Mouse (Mus musculus): ENCODE results near the gene Pfdn6. TPM values are rescaled to one million over a fixed set of nuclear protein-coding genes. Genes with fewer than 3 reads are reported as not detected.
"Not testable (repeated sequence)": the region's sequence is repeated elsewhere in the genome, so short reads cannot be mapped to it uniquely, and the experiment has no call there.

Gene Pfdn6
- polyA plus RNA-seq, 1 experiment from 2014 or later: 110 TPM

DNA sequence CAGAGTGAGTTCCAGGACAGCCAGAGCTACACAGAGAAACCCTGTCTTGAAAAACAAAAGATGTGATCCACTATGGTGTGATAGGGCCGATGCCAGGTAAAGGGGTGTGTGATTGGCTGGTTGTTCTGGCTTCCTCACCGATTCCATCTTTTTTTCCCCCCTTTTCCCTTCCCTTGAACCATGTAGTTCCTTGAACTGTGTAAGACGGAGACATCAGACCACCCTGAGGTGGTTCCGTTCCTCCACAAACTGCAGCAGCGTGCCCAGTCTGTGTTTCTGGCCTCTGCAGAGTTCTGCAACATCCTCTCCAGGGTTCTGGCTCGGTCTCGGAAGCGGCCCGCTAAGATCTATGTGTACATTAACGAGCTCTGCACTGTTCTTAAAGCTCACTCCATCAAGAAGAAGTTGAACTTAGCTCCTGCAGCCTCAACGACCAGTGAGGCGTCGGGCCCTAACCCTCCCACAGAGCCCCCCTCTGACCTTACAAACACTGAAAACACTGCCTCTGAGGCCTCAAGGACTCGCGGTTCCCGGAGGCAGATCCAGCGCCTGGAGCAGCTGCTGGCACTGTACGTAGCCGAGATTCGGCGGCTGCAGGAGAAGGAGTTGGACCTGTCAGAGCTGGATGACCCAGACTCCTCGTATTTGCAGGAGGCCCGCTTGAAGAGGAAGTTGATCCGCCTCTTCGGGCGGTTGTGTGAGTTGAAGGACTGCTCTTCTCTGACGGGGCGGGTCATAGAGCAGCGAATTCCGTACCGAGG is 28.9 kb downstream of the Pfdn6 start:
- no peak overlapping the region for H3K4me2 ChIP-seq (ENCODE audit: low read length)

GRCm38 (mm10) chr17:33910346-33911051 is 29.6 kb downstream of the Pfdn6 start:
- peak overlapping the region in 1 of 2 experiments; percentile 92; a peak in 1 of 4 replicates for H3K27ac ChIP-seq (replicated peaks in 1 of 2; ENCODE audit: control insufficient read depth in 1 of 2, insufficient read depth in 1 of 2, low read depth in 2 of 2, low read length in 2 of 2)
- no peaks in the 10 kb centered on the region for H3K27me3 ChIP-seq (ENCODE audit: control insufficient read depth, insufficient read depth, low read length)
- peak overlapping the region; percentile 93 for H3K4me2 ChIP-seq (ENCODE audit: low read length)
- H3K9me3 ChIP-seq (ENCODE audit: control insufficient read depth, low read length): no peaks in the 10 kb centered on the region
- peak overlapping the region; percentile 59 to 85 for H3K4me3 ChIP-seq (ENCODE audit: control insufficient read depth in 1 of 2, insufficient read depth in 1 of 2, low read depth in 1 of 2, low read length in 2 of 2)
- H3K4me1 ChIP-seq (ENCODE audit: control insufficient read depth in 2 of 2, insufficient read depth in 2 of 2, low read length in 2 of 2): peaks cover 7 to 19% of the 10 kb centered on the region in 2 experiments; a peak in 2 of 4 replicates
- ATAC-seq (ENCODE audit: insufficient number of reproducible peaks, insufficient read depth, low FRiP score, low read depth): no peak
- H3K9ac ChIP-seq (ENCODE audit: low read length): peak overlapping the region; percentile 93
- WGBS: 49% methylated on average over 11 of the region's 11 CpGs
- H3K36me3 ChIP-seq (ENCODE audit: control insufficient read depth, insufficient read depth, low read length): peaks cover 47% of the 10 kb centered on the region

More for the DNA sequence above, 28.9 kb downstream of the Pfdn6 start:
- H3K4me1 ChIP-seq (ENCODE audit: control insufficient read depth in 2 of 2, insufficient read depth in 2 of 2, low read length in 2 of 2): peaks cover 7 to 19% of the 10 kb centered on the region in 2 experiments; a peak in 2 of 4 replicates
- H3K9me3 ChIP-seq (ENCODE audit: control insufficient read depth, low read length): no peaks in the 10 kb centered on the region
- H3K36me3 ChIP-seq (ENCODE audit: control insufficient read depth, insufficient read depth, low read length): peaks cover 47% of the 10 kb centered on the region
- no peak overlapping the region for H3K4me3 ChIP-seq (ENCODE audit: control insufficient read depth in 1 of 2, insufficient read depth in 1 of 2, low read depth in 1 of 2, low read length in 2 of 2)
- H3K27me3 ChIP-seq (ENCODE audit: control insufficient read depth, insufficient read depth, low read length): no peaks in the 10 kb centered on the region
- no peak for ATAC-seq (ENCODE audit: insufficient number of reproducible peaks, insufficient read depth, low FRiP score, low read depth)
- 89% methylated on average over 31 of the region's 31 CpGs for WGBS
- no peak overlapping the region for H3K9ac ChIP-seq (ENCODE audit: low read length)
- H3K27ac ChIP-seq (replicated peaks in 1 of 2; ENCODE audit: control insufficient read depth in 1 of 2, insufficient read depth in 1 of 2, low read depth in 2 of 2, low read length in 2 of 2): no peak overlapping the region

DNA sequence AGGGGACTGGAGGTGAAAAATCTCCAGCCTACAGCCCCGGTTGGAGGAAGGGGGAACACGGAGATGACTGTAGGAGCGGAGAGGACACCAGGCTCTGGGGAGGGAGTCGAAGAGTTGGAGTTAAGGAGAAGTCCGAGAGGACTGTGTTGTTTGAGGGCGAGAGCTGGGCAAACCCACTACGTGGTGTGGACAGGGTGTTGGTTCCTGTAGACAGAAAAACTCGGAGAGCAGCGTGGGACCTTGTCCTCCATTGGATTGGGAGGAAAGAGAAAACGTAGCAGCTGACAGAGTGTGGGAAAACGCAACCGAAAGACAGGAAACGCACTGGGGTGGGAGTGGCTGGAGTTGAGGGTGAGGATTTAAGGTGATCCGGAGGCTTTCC is 30.3 kb downstream of the Pfdn6 start:
- Histone ChIP-seq H3K4me1 (ENCODE audit: control insufficient read depth in 2 of 2, insufficient read depth in 2 of 2, low read length in 2 of 2) (peaks cover 5 to 15% of the 10 kb centered on the region in 2 experiments; a peak in 2 of 4 replicates), H3K27me3 (ENCODE audit: control insufficient read depth, insufficient read depth, low read length) (no peaks in the 10 kb centered on the region), H3K9ac (ENCODE audit: low read length) (peak overlapping the region; percentile 93), H3K9me3 (ENCODE audit: control insufficient read depth, low read length) (no peaks in the 10 kb centered on the region), H3K36me3 (ENCODE audit: control insufficient read depth, insufficient read depth, low read length) (peaks cover 43% of the 10 kb centered on the region), H3K27ac (replicated peaks in 1 of 2; ENCODE audit: control insufficient read depth in 1 of 2, insufficient read depth in 1 of 2, low read depth in 2 of 2, low read length in 2 of 2) (peak overlapping the region; percentile 43 to 92), H3K4me3 (ENCODE audit: control insufficient read depth in 1 of 2, insufficient read depth in 1 of 2, low read depth in 1 of 2, low read length in 2 of 2) (peak overlapping the region; percentile 59 to 85), H3K4me2 (ENCODE audit: low read length) (peak overlapping the region; percentile 93)
- peak; percentile 0; the same call in 1 of the 2 replicates for ATAC-seq (ENCODE audit: insufficient number of reproducible peaks, insufficient read depth, low FRiP score, low read depth)
- under 1% methylated on average over 14 of the region's 14 CpGs for WGBS

GRCm38 (mm10) chr17:33909077-33909868 is 30.9 kb downstream of the Pfdn6 start, which contains the start of gene Daxx:
Gene Daxx (plus strand): TSS chr17:33909414.
- 1% methylated on average over 68 of the region's 68 CpGs for WGBS
- Histone ChIP-seq H3K27me3 (ENCODE audit: control insufficient read depth, insufficient read depth, low read length) (no peaks in the 10 kb centered on the region), H3K4me3 (ENCODE audit: control insufficient read depth in 1 of 2, insufficient read depth in 1 of 2, low read depth in 1 of 2, low read length in 2 of 2) (peak within 1 kb of the TSS; percentile 59 to 85), H3K27ac (replicated peaks in 1 of 2; ENCODE audit: control insufficient read depth in 1 of 2, insufficient read depth in 1 of 2, low read depth in 2 of 2, low read length in 2 of 2) (peak within 1 kb of the TSS; percentile 43 to 92), H3K9ac (ENCODE audit: low read length) (peak within 1 kb of the TSS; percentile 93), H3K4me1 (ENCODE audit: control insufficient read depth in 2 of 2, insufficient read depth in 2 of 2, low read length in 2 of 2) (peaks cover 5 to 13% of the 10 kb centered on the region in 2 experiments; a peak in 2 of 4 replicates), H3K9me3 (ENCODE audit: control insufficient read depth, low read length) (no peaks in the 10 kb centered on the region), H3K4me2 (ENCODE audit: low read length) (peak within 1 kb of the TSS; percentile 93), H3K36me3 (ENCODE audit: control insufficient read depth, insufficient read depth, low read length) (peaks cover 37% of the 10 kb centered on the region)
- peak; percentile 95 for ATAC-seq (ENCODE audit: insufficient number of reproducible peaks, insufficient read depth, low FRiP score, low read depth)

DNA sequence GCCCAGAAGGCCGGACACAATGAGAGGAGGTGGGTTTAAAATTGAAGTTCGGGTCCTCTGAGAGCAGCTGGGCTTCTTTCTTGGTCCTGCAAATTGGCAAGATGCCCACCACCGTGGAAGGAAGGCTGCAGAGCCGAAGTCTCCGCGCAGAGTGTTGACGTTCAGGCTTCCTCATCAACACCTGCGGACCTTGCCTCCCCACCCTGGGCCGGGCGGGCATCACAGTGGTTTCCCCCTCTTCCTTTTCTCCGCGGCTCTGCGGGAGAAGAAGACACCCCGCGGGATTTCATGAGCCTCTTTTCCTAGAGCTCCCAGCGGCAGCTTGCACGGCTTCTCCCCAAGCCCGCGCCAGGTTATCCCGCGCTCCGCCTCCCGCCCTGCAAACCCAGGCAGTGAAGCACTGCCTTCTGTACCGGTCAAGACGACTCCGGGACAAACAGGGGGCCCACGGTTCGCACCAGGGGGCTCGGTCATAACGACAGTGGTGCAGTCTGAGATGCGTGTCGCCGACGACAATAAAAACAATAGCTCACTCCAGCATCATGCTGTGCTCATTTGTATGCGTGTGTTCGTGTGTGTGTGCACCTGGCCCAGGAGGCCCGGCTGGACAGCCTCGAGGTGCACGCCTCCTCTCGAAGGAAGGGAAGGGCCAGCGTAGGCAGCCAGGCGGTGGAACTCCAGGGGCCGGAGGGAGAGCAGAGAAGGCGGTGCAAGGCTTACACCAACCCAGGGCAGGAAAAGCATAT is 31.6 kb downstream of the Pfdn6 start:
- Histone ChIP-seq H3K4me2 (ENCODE audit: low read length) (peak overlapping the region; percentile 93), H3K4me3 (ENCODE audit: control insufficient read depth in 1 of 2, insufficient read depth in 1 of 2, low read depth in 1 of 2, low read length in 2 of 2) (peak overlapping the region; percentile 55 to 85), H3K4me1 (ENCODE audit: control insufficient read depth in 2 of 2, insufficient read depth in 2 of 2, low read length in 2 of 2) (peaks cover 5 to 13% of the 10 kb centered on the region in 2 experiments; a peak in 2 of 4 replicates), H3K9me3 (ENCODE audit: control insufficient read depth, low read length) (no peaks in the 10 kb centered on the region), H3K27ac (replicated peaks in 1 of 2; ENCODE audit: control insufficient read depth in 1 of 2, insufficient read depth in 1 of 2, low read depth in 2 of 2, low read length in 2 of 2) (peak overlapping the region; percentile 34 to 92), H3K27me3 (ENCODE audit: control insufficient read depth, insufficient read depth, low read length) (no peaks in the 10 kb centered on the region), H3K9ac (ENCODE audit: low read length) (peak overlapping the region; percentile 71), H3K36me3 (ENCODE audit: control insufficient read depth, insufficient read depth, low read length) (peaks cover 29% of the 10 kb centered on the region)
- peak; percentile 48; the same call in 1 of the 2 replicates for ATAC-seq (ENCODE audit: insufficient number of reproducible peaks, insufficient read depth, low FRiP score, low read depth)
- under 1% methylated on average over 43 of the region's 44 CpGs for WGBS

DNA sequence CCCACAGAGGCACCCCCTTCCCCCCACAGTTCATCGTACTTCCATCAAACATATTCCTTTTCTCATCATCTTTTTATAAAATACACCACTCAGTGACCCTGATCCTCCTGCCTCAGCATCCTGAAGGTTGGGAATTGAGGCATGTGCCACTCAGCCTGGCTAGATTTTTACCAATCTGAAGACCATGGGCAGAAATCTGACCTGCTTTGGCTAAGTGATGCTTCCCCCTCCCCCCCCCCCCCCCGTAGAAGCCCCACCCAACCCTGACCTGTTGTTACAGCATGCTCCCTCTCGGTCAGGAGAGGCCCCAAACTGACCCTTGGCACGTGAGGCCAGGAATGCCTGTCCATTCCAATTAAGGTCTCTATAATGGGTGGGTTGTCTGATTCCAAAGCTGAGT is 35.3 kb downstream of the Pfdn6 start, which contains the start of gene Platr17:
Gene Platr17 (plus strand): TSS at position 301 of the 400 bp plus-strand sequence.
- H3K36me3 ChIP-seq (ENCODE audit: control insufficient read depth, insufficient read depth, low read length); H3K27ac ChIP-seq (replicated peaks in 1 of 2; ENCODE audit: control insufficient read depth in 1 of 2, insufficient read depth in 1 of 2, low read depth in 2 of 2, low read length in 2 of 2); H3K27me3 ChIP-seq (ENCODE audit: control insufficient read depth, insufficient read depth, low read length); H3K9ac ChIP-seq (ENCODE audit: low read length); H3K4me2 ChIP-seq (ENCODE audit: low read length); H3K4me3 ChIP-seq (ENCODE audit: control insufficient read depth in 1 of 2, insufficient read depth in 1 of 2, low read depth in 1 of 2, low read length in 2 of 2); ATAC-seq (ENCODE audit: insufficient number of reproducible peaks, insufficient read depth, low FRiP score, low read depth); H3K9me3 ChIP-seq (ENCODE audit: control insufficient read depth, low read length); H3K4me1 ChIP-seq (ENCODE audit: control insufficient read depth in 2 of 2, insufficient read depth in 2 of 2, low read length in 2 of 2): not testable (repeated sequence)
- 39% methylated on average over 4 of the region's 4 CpGs for WGBS

Data from heart, embryonic 14.5 days (tissue).